9 mouse cellular contexts compared by ENCODE assay signal in genomic region chr3:88502031-88502571, GRCm38 (mm10). TPM values are rescaled to one million over a fixed set of nuclear protein-coding genes. Genes with fewer than 3 reads are reported as not detected.
A peak's percentile ranks its signal among the peaks of the same experiment; 100 is the strongest.
DNase-seq lines count a peak whose midpoint lies in the region; ATAC-seq and TF ChIP-seq lines count a peak whose summit lies in the region.
"Had no signal": no experiment of that assay in that cellular context is flagged by ENCODE, and none has a peak within 500 bp of the region (broad histone marks: within the 10 kb centered on the region; RNA-seq: fewer than 3 reads in every experiment).

No protein-coding gene starts in this region.

- TF ChIP-seq CTCF in kidney, postnatal 0 days (IDR thresholded peaks at IDR 0.05; ENCODE audit: low read depth): no peak

- ATAC-seq in cerebellum, adult (ENCODE audit: insufficient number of reproducible peaks, low FRiP score, low TSS enrichment): no peak
- no peak for ATAC-seq in heart, embryonic 12.5 days (ENCODE audit: insufficient number of reproducible peaks, low FRiP score)
- ATAC-seq in kidney, postnatal 0 days (replicated peaks; ENCODE audit: low FRiP score, low read depth): peak; percentile 5; the same call in 1 of the 2 replicates

- WGBS in heart, embryonic 12.5 days: 8% methylated on average over 11 of the region's 11 CpGs
- 12% methylated on average over 11 of the region's 11 CpGs for WGBS in kidney, postnatal 0 days
- WGBS in midbrain, embryonic 10.5 days: 14% methylated on average over 11 of the region's 11 CpGs

- peak overlapping the region; percentile 79 for H3K27ac ChIP-seq in heart, embryonic 12.5 days (ENCODE audit: poor library complexity, severe bottlenecking)
- peak overlapping the region; percentile 87 for H3K27ac ChIP-seq in kidney, postnatal 0 days
- H3K27ac ChIP-seq in midbrain, embryonic 10.5 days (replicated peaks): no peak overlapping the region

- peak overlapping the region; percentile 87 for H3K4me2 ChIP-seq in heart, embryonic 12.5 days
- H3K4me2 ChIP-seq in kidney, postnatal 0 days (ENCODE audit: low read length): peak overlapping the region; percentile 98

- H3K4me3 ChIP-seq in heart, embryonic 12.5 days: peak overlapping the region; percentile 68
- peak overlapping the region; percentile 69 for H3K4me3 ChIP-seq in kidney, postnatal 0 days (replicated peaks; ENCODE audit: low read depth, low read length)
- peak overlapping the region; percentile 68 for H3K4me3 ChIP-seq in midbrain, embryonic 10.5 days

- peaks cover 43% of the 10 kb centered on the region for H3K4me1 ChIP-seq in heart, embryonic 12.5 days (replicated peaks)
- H3K4me1 ChIP-seq in kidney, postnatal 0 days (replicated peaks; ENCODE audit: insufficient read depth, low read length): peaks cover 26% of the 10 kb centered on the region
- peaks cover 50% of the 10 kb centered on the region for H3K4me1 ChIP-seq in midbrain, embryonic 10.5 days

- no peaks in the 10 kb centered on the region for H3K9me3 ChIP-seq in heart, embryonic 12.5 days (replicated peaks)
- H3K9me3 ChIP-seq in kidney, postnatal 0 days (replicated peaks; ENCODE audit: low read length): no peaks in the 10 kb centered on the region
- H3K9me3 ChIP-seq in midbrain, embryonic 10.5 days (replicated peaks): no peaks in the 10 kb centered on the region

- DNase-seq in cerebellum, adult 11-12 months: peak; percentile 67
- peak; percentile 45 to 65 for DNase-seq in adrenal gland, postnatal 36 days
- peak; percentile 69 for DNase-seq in kidney, postnatal 0 days (ENCODE audit: low spot score)
- DNase-seq in midbrain, embryonic 10.5 days (ENCODE audit: low spot score): no peak
- no peak for DNase-seq in thymus, postnatal 14 days
- DNase-seq in thymus, postnatal 36 days: no peak

- H3K9ac ChIP-seq in heart, embryonic 12.5 days: peak overlapping the region; percentile 88
- H3K9ac ChIP-seq in kidney, postnatal 0 days (ENCODE audit: low read depth, low read length): peak overlapping the region; percentile 85

- 0 out of 2 replicates have a peak, but pooled peaks cover 4% of the 10 kb centered on the region for H3K36me3 ChIP-seq in heart, embryonic 12.5 days
- no peaks in the 10 kb centered on the region for H3K36me3 ChIP-seq in kidney, postnatal 0 days (ENCODE audit: insufficient read depth, low read length)
- no peaks in the 10 kb centered on the region for H3K36me3 ChIP-seq in midbrain, embryonic 10.5 days

- H3K27me3 ChIP-seq in heart, embryonic 12.5 days (replicated peaks): no peaks in the 10 kb centered on the region
- H3K27me3 ChIP-seq in kidney, postnatal 0 days (ENCODE audit: insufficient read depth, low read length): no peaks in the 10 kb centered on the region
- peaks cover 49% of the 10 kb centered on the region for H3K27me3 ChIP-seq in midbrain, embryonic 10.5 days (ENCODE audit: low read depth, poor library complexity, severe bottlenecking)

RNA-seq across cellular contexts. Expression of gene Lmna, which starts 7.7 kb away (rescaled TPM):
- 100 to 1,000 TPM; 109 to 141 TPM for total RNA-seq in adrenal gland, postnatal 36 days (2021)
- 108 and 113 TPM in 2 replicates for polyA plus RNA-seq in heart, embryonic 12.5 days (2016; fragmentation: Nextera tagmentation; extraction: Ambion mirVana)
- polyA plus RNA-seq in kidney, postnatal 0 days (2015; fragmentation: Nextera tagmentation; extraction: Ambion mirVana): 99.3 and 108 TPM in 2 replicates
- polyA plus RNA-seq in midbrain, embryonic 10.5 days (2016; fragmentation: Nextera tagmentation; extraction: Ambion mirVana): 13.5 and 18.3 TPM in 2 replicates

RNA-seq across cellular contexts. Expression of gene Mex3a, which starts 30.1 kb away (rescaled TPM):
- total RNA-seq in adrenal gland, postnatal 36 days (2021): 1 to 10 TPM; 3.1 to 4.3 TPM
- 11.8 and 13.9 TPM in 2 replicates for polyA plus RNA-seq in heart, embryonic 12.5 days (2016; fragmentation: Nextera tagmentation; extraction: Ambion mirVana)
- 12.5 and 13.8 TPM in 2 replicates for polyA plus RNA-seq in kidney, postnatal 0 days (2015; fragmentation: Nextera tagmentation; extraction: Ambion mirVana)
- polyA plus RNA-seq in midbrain, embryonic 10.5 days (2016; fragmentation: Nextera tagmentation; extraction: Ambion mirVana): 27.7 and 33.8 TPM in 2 replicates

RNA-seq across cellular contexts. Expression of gene Sema4a, which starts 41.1 kb away (rescaled TPM):
- total RNA-seq in adrenal gland, postnatal 36 days (2021): 10 to 100 TPM in 1 of 2 experiments, 1 to 10 TPM in 1; 8.9 to 12.6 TPM
- polyA plus RNA-seq in heart, embryonic 12.5 days (2016; fragmentation: Nextera tagmentation; extraction: Ambion mirVana): 0.92 and 1.3 TPM in 2 replicates
- polyA plus RNA-seq in kidney, postnatal 0 days (2015; fragmentation: Nextera tagmentation; extraction: Ambion mirVana): 32.6 and 33.3 TPM in 2 replicates
- polyA plus RNA-seq in midbrain, embryonic 10.5 days (2016; fragmentation: Nextera tagmentation; extraction: Ambion mirVana): 4.9 and 10.5 TPM in 2 replicates

RNA-seq across cellular contexts. Expression of gene Rab25, which starts 46.0 kb away (rescaled TPM):
- not detected for total RNA-seq in adrenal gland, postnatal 36 days (2021)
- polyA plus RNA-seq in heart, embryonic 12.5 days (2016; fragmentation: Nextera tagmentation; extraction: Ambion mirVana): 0.55 TPM in 1 of 2 replicates, not detected in the other
- polyA plus RNA-seq in kidney, postnatal 0 days (2015; fragmentation: Nextera tagmentation; extraction: Ambion mirVana): 27.4 and 28.9 TPM in 2 replicates
- 0.49 and 0.79 TPM in 2 replicates for polyA plus RNA-seq in midbrain, embryonic 10.5 days (2016; fragmentation: Nextera tagmentation; extraction: Ambion mirVana)
- total RNA-seq: gastrocnemius, postnatal 36 days had no signal

RNA-seq across cellular contexts. Expression of gene Lamtor2, which starts 50.8 kb away (rescaled TPM):
- total RNA-seq in adrenal gland, postnatal 36 days (2021): 100 to 1,000 TPM; 142 to 148 TPM
- polyA plus RNA-seq in heart, embryonic 12.5 days (2016; fragmentation: Nextera tagmentation; extraction: Ambion mirVana): 108 and 114 TPM in 2 replicates
- 164 and 173 TPM in 2 replicates for polyA plus RNA-seq in kidney, postnatal 0 days (2015; fragmentation: Nextera tagmentation; extraction: Ambion mirVana)
- 175 and 192 TPM in 2 replicates for polyA plus RNA-seq in midbrain, embryonic 10.5 days (2016; fragmentation: Nextera tagmentation; extraction: Ambion mirVana)

Comparison
In these comparisons a context has a peak if more than half of its experiments do, and no peak if none do; other contexts are left out.
1. DNase-seq: peak in cerebellum, adult 11-12 months (single experiment), adrenal gland, postnatal 36 days (2 of 2) and kidney, postnatal 0 days (single experiment); none in midbrain, embryonic 10.5 days (single experiment), thymus, postnatal 14 days (single experiment) and thymus, postnatal 36 days (0 of 2).
2. Peak in every context shown above with its lines, with median percentiles within 50 percentile points of each other: H3K4me3 ChIP-seq.